Mouse (Mus musculus): Measurements from ENCODE around the gene Tk1.
A peak's percentile ranks its signal among the peaks of the same experiment; 100 is the strongest.

Gene Tk1

GRCm38 (mm10) chr11:117825333-117826101 lies at the start of gene Tk1, which contains the start of gene Afmid:
Tk1 (minus strand) TSS chr11:117826092.
Afmid (plus strand) TSS chr11:117825924.
- peak; percentile 61 for DNase-seq

GRCm38 (mm10) chr11:117875681-117876080 lies 49.8 kb upstream of the Tk1 start:
- no peak for DNase-seq

DNA sequence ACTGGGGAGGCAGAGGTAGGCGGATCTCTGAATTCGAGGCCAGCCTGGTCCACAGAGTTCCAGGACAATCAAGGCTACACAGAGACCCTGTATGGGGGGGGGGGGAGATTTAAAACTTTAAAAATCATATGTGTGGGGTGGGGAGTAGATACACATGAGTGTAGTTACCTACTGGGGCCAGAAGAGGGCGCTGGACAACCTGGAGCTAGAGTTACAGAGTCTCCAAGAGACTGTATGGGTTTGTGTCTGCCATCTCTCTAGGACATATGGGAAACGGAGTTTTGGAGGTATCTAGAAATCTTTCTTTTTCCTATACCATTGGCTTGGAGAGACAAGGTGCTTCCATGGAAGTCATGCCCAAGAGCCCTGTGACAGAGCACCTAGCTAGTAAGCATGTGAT lies 48.5 kb upstream of the Tk1 start:
- no peak for DNase-seq

GRCm38 (mm10) chr11:117872861-117873608 lies 47.1 kb upstream of the Tk1 start, which contains the start of gene Tha1:
Tha1 (minus strand) TSS chr11:117873481.
- DNase-seq = peak; percentile 78

GRCm38 (mm10) chr11:117871911-117872584 lies 46.2 kb upstream of the Tk1 start:
- no peak for DNase-seq

DNA sequence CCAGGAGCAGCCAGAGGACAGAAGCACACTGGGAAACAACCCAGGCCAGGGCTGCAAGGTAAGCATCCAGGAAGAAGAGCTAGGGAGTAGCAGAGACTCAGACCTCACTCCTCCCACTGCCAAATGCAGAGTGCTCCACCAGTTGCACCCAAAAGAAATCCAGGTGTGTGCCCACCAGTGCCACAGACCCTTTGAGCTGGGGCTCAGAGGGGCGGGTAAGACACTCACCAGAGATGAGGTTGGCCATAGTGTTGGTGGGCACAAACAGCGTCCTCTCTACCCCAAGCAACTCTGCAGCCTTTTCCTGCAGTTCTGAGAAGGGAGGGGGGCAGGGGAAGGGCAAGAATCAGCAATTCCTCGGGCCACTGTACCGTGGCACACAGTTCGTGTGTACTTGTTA lies 45.5 kb upstream of the Tk1 start:
- DNase-seq = no peak

DNA sequence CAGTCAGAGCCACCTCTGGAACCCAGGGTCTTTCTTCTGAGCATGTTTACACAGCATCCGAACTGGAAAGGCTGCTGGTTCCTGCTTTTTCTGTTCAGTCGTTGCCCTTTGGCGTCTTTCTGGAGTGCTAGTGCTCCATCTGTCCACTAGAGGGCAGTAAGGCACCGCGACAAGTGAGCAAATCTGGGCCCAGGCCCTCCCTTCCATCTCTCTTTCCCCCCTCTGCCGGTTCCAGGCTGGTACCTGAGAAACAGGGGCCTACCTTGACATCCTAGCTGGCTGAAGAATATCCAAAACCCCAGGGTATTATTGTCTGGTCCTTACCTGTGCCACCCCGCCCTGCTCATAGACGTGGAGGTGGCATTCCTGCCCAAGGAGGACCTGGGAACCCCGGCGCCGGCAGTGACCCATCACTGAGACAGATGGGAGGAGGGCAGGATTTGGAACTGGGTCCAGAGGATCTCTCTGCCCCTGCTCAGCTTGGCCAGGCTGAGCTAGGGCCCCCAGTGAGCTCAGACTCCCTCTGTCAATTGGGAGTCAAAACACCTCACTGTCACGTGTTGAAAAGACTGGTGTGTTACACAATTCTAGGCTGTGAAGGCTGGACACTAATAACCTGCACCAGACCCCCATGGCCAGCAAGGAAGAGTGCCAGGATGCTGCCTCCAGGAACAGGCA lies 44.9 kb upstream of the Tk1 start:
- peak; percentile 65 for DNase-seq

- no peak for DNase-seq
Measured at GRCm38 (mm10) chr11:117865988-117866387, 40.1 kb upstream of the Tk1 start.

DNA sequence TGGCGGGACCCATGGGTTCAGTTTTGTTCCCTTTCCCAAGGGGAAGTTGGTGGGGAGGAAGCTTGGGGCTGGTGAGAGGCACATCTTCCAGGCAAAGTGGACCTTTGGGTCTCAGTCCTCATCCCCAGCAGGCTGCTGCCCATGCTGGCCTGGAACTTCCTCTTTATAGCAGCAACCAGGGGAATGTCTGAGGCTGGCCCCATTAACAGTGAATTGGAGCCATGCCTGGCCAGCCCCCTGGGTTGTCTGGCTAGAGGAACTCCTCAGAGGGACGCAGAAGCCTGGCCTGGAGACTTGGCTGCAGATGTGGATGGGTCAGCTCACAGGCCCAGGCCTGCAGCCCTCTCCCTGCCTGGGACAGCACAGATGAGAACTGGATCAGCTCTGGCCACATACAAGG lies 38.9 kb upstream of the Tk1 start:
- no peak for DNase-seq

- no peak for DNase-seq
Measured at GRCm38 (mm10) chr11:117863174-117863856, 37.4 kb upstream of the Tk1 start.

- no peak for DNase-seq
Measured at GRCm38 (mm10) chr11:117860601-117861000, 34.7 kb upstream of the Tk1 start, which contains the start of gene Tmem235. Tmem235 (plus strand) TSS chr11:117860752.

- DNase-seq = no peak
Measured at GRCm38 (mm10) chr11:117858392-117858791, 32.5 kb upstream of the Tk1 start.

GRCm38 (mm10) chr11:117857462-117857861 lies 31.6 kb upstream of the Tk1 start:
- DNase-seq = no peak

DNA sequence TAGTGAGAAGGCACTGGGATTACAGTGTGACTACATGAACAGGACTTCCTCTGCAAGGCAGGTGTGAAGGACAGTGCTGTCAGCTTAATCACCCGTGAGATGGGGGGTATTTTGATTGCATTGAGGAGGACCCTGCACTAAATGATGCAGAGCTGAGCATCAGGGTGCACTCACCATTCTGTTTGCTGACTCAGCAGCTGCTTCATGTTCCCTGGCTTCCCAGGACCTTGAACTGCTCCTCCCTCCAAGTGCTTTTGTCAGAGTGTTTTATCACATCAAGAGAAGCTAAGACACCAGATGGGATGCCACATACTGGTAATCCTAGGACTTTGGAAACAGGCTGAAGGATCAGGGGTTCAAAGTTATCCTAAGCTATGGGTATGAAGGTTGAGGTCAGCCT lies 30.1 kb upstream of the Tk1 start:
- DNase-seq = no peak

GRCm38 (mm10) chr11:117855360-117855759 lies 29.5 kb upstream of the Tk1 start:
- DNase-seq = no peak

DNA sequence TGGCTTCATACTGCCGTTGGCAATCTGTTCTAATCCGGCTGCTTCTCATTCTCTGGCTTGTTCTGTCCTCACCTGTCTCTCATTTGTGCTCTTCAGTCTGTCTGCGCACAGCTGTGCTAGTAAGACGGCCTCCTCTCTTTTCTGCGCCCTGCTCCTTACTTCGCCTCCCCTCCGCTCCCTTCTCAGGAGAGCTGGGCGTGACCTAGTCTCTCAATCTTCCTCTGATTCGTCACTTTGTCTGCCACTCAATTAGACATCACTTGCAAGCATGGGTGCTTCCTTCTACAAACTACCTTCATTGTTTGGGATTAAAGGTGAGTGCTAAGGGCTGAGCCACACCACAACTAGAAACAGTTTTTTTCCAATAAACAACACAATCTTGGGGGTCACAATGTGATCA lies 28.3 kb upstream of the Tk1 start:
- no peak for DNase-seq

- no peak for DNase-seq
Measured at GRCm38 (mm10) chr11:117852875-117853274, 27.0 kb upstream of the Tk1 start.

GRCm38 (mm10) chr11:117848985-117849671 lies 23.2 kb upstream of the Tk1 start, which contains the start of gene Birc5:
Birc5 (plus strand) TSS chr11:117849251.
- DNase-seq = peak; percentile 96

DNA sequence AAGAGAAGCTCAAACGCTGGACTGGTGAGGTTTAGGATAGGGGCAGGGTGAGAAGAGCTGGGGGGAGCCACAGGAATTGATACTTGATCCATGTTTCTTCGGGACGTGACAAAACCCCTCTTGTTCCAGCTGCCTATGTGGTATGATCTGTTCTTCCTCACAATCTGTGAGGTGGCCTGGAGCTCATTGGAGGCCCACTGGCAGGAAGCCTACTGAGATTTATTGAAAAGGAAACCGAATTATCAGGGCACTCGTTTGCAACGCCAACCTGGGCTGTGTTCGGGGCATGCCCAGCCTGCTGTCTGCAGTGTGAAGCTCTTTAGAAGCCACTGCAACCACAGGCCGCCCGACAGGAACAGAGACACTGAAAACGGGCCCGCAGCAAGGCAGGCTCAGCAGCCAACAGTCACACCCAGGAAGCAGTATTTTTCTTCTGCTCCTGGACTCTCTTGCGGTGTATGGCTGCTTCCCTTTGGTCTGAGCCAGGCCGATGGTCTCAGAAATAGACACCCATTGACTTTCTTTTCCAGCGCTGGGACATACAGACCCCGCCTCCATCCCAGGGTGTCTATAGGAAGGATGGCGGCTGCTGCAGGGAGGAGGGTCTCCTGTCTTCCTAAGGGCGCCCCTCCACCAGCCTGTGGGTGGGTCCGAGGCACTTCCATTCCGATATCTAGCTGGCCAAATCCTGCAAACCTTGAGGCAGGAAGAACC lies 22.5 kb upstream of the Tk1 start:
- no peak for DNase-seq

DNA sequence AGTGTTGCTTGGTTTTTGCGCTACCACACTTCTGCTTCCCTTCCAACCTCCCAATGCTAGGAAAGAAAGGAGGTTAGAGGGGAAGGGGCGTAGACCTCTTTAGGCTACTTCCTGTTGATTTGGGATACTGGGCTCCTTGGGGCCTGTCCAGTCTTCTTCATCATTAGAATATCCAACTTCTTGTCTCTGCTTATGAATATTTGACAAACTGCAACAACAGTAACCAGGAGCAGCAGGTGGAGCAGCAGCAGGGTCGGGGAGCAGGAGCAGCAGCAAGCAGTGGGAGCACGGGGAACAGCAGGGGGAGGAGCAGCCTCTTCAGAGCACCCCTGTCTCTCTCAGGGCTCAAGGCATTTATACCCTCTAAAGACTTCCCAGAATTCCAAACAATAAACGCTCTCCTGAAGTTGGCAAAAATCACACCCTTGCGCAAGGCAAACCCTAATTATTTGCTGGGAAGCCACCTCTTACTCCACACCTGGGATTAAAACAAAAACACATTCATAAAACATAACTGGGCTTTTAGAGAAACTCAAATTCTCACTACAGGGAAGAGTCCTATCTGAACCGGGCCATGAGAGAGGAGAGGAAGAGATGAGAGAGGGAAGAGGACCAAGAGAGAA lies 21.8 kb upstream of the Tk1 start:
- no peak for DNase-seq
